Mouse (Mus musculus) layer of hippocampus, postnatal 14 days (tissue): ENCODE measurements around the gene Rcor3. TPM values are rescaled to one million over a fixed set of nuclear protein-coding genes. Genes with fewer than 3 reads are reported as not detected.

Source experiments
- DNase-seq, 2 experiments: peaks; one replicate each; pipeline ENCODE4 v3.0.0; 2021 to 2022; ENCODE audit warnings: low spot score in 2 of 2, mixed read lengths in 1 of 2
- long read RNA-seq, 2 experiments: library from polyadenylated mRNA; stranded (forward); transcript quantifications; one replicate each; pipeline ENCODE4 v2.0.0; 2021
- total RNA-seq, 2 experiments: library from RNA; stranded (reverse); gene quantifications; 2 replicates each; pipeline ENCODE4 v1.2.3; 2021

Gene Rcor3
- 10 to 100 TPM; 45.3 to 55.8 TPM for total RNA-seq
- long read RNA-seq, experiment 1, partial matches to known transcripts: 6 of 12 reads
- long read RNA-seq, experiment 1, other reads (novel, unspliced or antisense): 0 of 12 reads
- long read RNA-seq, experiment 2, partial matches to known transcripts: 3 of 10 reads
- long read RNA-seq, experiment 2, other reads (novel, unspliced or antisense): 5 of 10 reads

DNA sequence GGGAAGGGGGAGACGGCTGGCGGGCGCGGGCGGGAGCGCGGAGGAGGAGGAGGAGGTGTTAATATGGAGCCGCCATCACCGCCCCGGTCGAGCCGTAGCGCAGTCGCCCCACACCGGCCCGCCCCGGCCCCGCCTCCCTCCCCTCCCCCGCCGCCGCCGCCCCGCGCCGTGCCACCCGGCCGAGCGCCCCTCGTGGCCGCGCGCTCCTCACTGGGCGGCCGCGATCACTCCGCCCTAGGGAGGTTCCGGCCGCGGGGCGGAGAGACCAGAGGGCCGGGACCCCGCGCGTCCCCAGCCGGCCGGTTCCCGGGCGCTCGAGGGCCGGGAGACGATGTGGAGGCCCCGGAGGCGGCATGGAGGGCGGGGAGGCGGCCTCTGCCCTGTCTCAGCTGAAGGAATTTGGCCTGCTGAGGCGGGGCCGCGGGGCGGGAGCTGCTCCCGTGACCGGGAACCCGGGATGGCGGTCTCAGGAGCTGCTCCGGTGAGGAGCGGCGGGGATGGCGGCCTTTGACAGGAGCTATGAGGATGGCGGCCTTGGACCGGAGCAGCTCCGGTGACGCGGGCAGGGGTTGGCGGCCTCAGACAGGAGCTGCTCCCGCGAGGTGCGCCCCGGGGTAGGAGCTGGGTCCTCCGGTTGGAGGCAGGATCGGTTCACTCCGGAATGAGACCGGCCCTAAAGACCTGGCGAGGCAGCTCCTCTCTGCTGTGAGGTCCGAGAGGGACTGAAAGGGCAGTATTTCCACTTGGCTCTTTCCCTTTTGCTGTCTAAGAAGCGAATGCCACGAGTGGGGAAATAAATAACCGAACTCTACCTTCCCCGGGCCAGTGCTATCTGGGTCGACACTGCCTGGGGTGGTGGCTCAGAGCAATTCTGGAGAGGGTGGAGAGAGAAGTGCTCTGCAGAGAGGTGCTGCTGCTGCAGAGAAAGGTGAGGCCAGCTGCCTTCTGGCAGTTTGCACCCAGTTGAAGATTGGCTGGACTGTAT is at the start of gene Rcor3:
TSS of gene Rcor3 (minus strand) at position 137 of the 985 bp plus-strand sequence.
- peak; percentile 77 to 82 for DNase-seq

GRCm38 (mm10) chr1:192181696-192182257 is 43.9 kb upstream of the Rcor3 start:
- DNase-seq: no peak

GRCm38 (mm10) chr1:192179877-192180276 is 42.0 kb upstream of the Rcor3 start:
- no peak for DNase-seq

- DNase-seq: peak in 1 of 2 experiments; percentile 61
Observed at GRCm38 (mm10) chr1:192171477-192171876, 33.6 kb upstream of the Rcor3 start.

DNA sequence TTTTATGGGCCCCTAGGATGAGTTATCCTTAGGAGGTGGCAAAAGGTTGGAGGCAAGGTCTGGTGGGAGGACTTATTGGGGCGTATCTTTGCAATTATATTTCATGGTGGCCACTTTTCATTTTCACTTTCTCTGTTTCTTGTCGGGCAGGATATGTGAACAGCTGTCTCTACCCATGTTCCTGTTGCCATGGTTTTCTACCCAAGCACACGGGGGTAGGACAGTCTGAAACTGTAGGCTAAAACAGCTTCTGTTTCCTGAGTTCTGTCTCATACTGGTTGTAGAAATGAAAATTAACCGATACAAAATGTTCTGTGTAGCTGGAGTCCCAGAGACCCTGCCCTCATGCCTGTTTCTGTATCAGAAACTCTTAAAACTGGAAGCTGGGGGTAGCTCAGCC is 13.3 kb upstream of the Rcor3 start:
- DNase-seq: no peak

GRCm38 (mm10) chr1:192140313-192140712 is 2.5 kb upstream of the Rcor3 start:
- DNase-seq: no peak

- DNase-seq: peak; percentile 34 to 48
Observed at GRCm38 (mm10) chr1:192137291-192137925, 454 bp downstream of the Rcor3 start.

GRCm38 (mm10) chr1:192136561-192137290 is 1.1 kb downstream of the Rcor3 start:
- peak; percentile 70 to 84 for DNase-seq

GRCm38 (mm10) chr1:192130202-192130601 is 7.7 kb downstream of the Rcor3 start:
- DNase-seq: no peak

- no peak for DNase-seq
Observed at GRCm38 (mm10) chr1:192128343-192128742, 9.5 kb downstream of the Rcor3 start.

- DNase-seq: no peak
Observed at GRCm38 (mm10) chr1:192125761-192126160, 12.1 kb downstream of the Rcor3 start.

- no peak for DNase-seq
Observed at GRCm38 (mm10) chr1:192116262-192116661, 21.6 kb downstream of the Rcor3 start.

GRCm38 (mm10) chr1:192115378-192115777 is 22.5 kb downstream of the Rcor3 start:
- no peak for DNase-seq

- no peak for DNase-seq
Observed at GRCm38 (mm10) chr1:192109169-192109568, 28.7 kb downstream of the Rcor3 start.

- DNase-seq: peak in 1 of 2 experiments; percentile 46
Observed at GRCm38 (mm10) chr1:192107352-192107751, 30.5 kb downstream of the Rcor3 start.

DNA sequence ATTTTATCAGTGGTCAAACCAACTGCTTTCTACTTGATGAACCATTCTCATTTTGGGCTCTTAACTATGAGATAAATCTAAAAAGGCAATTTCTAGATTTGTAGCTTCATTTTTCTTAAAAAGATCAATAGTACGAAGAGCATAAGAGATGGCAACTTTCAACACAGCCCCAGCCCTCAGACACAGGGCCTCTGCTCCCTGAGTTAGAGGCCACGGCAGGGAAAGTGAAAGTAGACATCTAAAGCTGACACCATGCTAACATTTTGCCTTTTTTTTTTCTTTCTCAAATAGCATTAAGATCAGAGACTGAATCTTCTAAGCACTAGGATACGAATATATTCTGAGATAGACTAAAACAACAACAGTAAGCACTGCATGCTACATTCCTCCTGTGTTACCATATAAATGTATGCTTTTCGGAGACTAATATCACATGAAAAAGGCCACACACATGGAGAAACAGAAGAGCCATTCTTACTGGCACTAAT is 31.9 kb downstream of the Rcor3 start:
- DNase-seq: no peak

- DNase-seq: no peak
Observed at GRCm38 (mm10) chr1:192104021-192104420, 33.8 kb downstream of the Rcor3 start.

GRCm38 (mm10) chr1:192103176-192103575 is 34.7 kb downstream of the Rcor3 start:
- DNase-seq: no peak

DNA sequence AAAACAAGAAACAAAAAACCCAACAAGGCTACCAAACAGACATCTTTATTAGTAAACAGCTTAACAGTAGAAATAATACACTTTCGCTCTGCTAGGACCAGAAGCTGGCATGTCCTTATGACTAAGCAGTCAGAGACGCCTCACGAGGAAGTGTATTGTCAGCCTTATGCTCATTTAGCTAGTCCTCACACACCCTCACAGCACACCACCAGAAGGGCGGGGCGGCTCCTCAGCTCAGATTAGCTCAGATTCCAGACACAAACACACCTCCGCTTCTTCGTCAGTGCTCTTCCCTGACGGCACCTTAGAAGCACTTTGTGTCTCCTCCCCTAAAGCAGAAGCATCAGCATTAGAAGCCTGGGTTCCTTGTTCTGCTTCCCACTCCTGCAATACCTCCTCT is 36.5 kb downstream of the Rcor3 start:
- DNase-seq: peak in 1 of 2 experiments; percentile 29

- no peak for DNase-seq
Observed at GRCm38 (mm10) chr1:192100742-192101141, 37.1 kb downstream of the Rcor3 start.

DNA sequence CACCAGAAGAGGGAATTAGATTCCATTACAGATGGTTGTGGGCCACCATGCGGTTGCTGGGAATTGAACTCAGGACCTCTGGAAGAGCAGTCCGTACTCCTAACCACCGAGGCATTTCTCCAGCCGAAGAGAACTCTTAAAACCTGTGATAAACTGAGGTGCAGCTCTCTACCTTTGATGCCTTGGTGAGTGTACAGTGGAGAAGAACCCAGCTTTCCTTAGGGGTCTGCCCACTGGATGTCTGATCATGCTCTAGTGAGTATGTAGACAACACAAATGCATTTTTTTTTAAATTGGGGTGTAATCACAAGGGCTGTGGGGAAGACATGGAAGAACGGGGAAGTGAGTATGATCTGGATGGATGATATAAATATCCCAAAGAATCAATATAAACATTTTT is 42.2 kb downstream of the Rcor3 start:
- DNase-seq: no peak
